Mouse (Mus musculus) embryo, embryonic 10 days (tissue): ENCODE measurements around the gene Taf6.
"Not testable (repeated sequence)": the region's sequence is repeated elsewhere in the genome, so short reads cannot be mapped to it uniquely, and the experiment has no call there.

Experiments used
- DNase-seq: peaks from one replicate; pipeline ENCODE4 v3.0.0-alpha.2; 2015; ENCODE audit warnings: low spot score

Gene Taf6

GRCm38 (mm10) chr5:138186950-138187638 lies at the start of gene Taf6, which contains the start of gene Cnpy4:
TSS of gene Taf6 (minus strand) at chr5:138187451.
TSS of gene Cnpy4 (plus strand) at chr5:138187485.
- DNase-seq: peak; percentile 91

- DNase-seq: no peak
These were observed 47.0 kb upstream of the Taf6 start for GRCm38 (mm10) chr5:138234224-138234623.

- DNase-seq: no peak
These were observed 46.5 kb upstream of the Taf6 start for GRCm38 (mm10) chr5:138233778-138234177.

- DNase-seq: no peak
These were observed 42.3 kb upstream of the Taf6 start for GRCm38 (mm10) chr5:138229511-138229910.

- peak; percentile 16 for DNase-seq
These were observed 40.8 kb upstream of the Taf6 start for GRCm38 (mm10) chr5:138228026-138228425.

GRCm38 (mm10) chr5:138227367-138227766 lies 40.1 kb upstream of the Taf6 start:
- no peak for DNase-seq

GRCm38 (mm10) chr5:138226491-138226890 lies 39.2 kb upstream of the Taf6 start:
- DNase-seq: no peak

- DNase-seq: no peak
These were observed 38.4 kb upstream of the Taf6 start, which contains the start of gene Nxpe5 for GRCm38 (mm10) chr5:138225700-138226099. TSS of gene Nxpe5 (plus strand) at chr5:138225898.

GRCm38 (mm10) chr5:138223287-138223686 lies 36.0 kb upstream of the Taf6 start:
- no peak for DNase-seq

GRCm38 (mm10) chr5:138222111-138222510 lies 34.9 kb upstream of the Taf6 start:
- DNase-seq: peak; percentile 87

GRCm38 (mm10) chr5:138219864-138220263 lies 32.6 kb upstream of the Taf6 start:
- DNase-seq: no peak

GRCm38 (mm10) chr5:138216632-138217031 lies 29.4 kb upstream of the Taf6 start:
- not testable (repeated sequence) for DNase-seq

- DNase-seq: no peak
These were observed 20.6 kb upstream of the Taf6 start for GRCm38 (mm10) chr5:138207873-138208272.

- DNase-seq: no peak
These were observed 20.0 kb upstream of the Taf6 start for GRCm38 (mm10) chr5:138207253-138207652.

GRCm38 (mm10) chr5:138202086-138202485 lies 14.8 kb upstream of the Taf6 start:
- DNase-seq: no peak

- DNase-seq: peak; percentile 20
These were observed 12.3 kb upstream of the Taf6 start for GRCm38 (mm10) chr5:138199576-138199975.

- no peak for DNase-seq
These were observed 8.2 kb upstream of the Taf6 start for GRCm38 (mm10) chr5:138195463-138195862.

GRCm38 (mm10) chr5:138194755-138195345 lies 7.6 kb upstream of the Taf6 start:
- peak; percentile 67 for DNase-seq

GRCm38 (mm10) chr5:138193771-138194727 lies 6.8 kb upstream of the Taf6 start, which contains the start of gene Mblac1:
TSS of gene Mblac1 (plus strand) at chr5:138194314.
- DNase-seq: peak; percentile 94

- DNase-seq: peak; percentile 85
These were observed 533 bp upstream of the Taf6 start for GRCm38 (mm10) chr5:138187661-138188306.

GRCm38 (mm10) chr5:138173217-138173616 lies 14.0 kb downstream of the Taf6 start:
- DNase-seq: no peak
